Mouse (Mus musculus): Measurements from ENCODE around the gene Siah1b.

Siah1b gene

DNA sequence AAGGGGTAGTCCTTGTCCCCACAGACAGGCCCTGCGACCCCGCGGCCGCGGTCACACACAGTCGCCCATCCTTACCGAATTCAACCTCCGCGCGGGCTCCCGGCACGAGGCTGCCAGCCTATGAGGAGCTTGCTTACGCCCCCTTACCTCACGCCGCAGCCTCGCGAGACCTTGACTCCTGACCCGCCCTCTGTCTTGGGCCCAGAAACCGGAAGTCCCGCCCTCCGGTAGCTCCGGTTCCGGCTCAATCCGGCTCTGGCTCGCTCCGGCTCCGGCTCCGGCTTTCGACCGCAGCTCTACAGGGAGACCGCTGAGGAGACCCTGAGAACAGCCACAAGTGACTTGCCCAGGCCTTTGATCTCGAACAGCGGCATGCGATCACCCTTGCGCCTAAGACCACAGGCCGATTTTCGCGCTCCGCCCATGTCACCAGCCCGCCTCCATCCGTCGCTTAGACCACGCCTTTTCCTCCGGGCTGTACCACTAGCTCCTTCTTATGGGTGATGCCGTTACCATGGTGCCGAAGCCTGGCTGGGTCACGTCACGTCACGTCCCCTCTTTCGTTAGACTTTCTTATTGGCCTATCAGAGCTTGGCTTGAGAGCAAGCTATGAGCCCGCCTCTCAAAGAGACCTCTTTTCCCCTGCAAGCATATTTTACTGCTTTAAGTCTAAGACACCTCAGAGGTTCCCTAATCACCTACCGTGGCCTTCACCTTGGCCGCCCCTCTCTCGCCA, at the start of gene Siah1b:
Gene Siah1b, minus strand, starts transcription at position 454 of the 736 bp plus-strand sequence.
- in situ Hi-C loops (cut with MboI, MseI) = no loop called here

DNA sequence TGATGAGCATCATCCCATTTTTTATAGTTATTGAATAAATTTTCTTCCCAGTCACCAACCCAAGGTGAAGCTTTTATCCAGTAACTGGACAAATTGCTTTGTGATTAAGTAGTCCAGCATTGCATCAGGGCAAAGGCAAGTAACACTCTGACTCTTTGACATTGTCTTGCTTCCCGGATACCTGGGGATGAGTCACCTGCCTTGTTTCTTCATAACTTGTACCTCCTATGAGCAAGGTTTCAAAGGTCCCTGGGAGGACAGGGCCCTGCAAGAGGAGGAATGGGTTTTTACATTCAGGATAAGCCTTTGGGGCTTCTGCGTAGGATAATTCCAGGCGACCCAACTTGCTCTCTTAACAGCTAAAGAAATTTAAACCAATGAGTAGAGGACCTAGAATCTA, 47.6 kb upstream of the Siah1b start:
- in situ Hi-C loops (cut with MboI, MseI) = no loop called here

DNA sequence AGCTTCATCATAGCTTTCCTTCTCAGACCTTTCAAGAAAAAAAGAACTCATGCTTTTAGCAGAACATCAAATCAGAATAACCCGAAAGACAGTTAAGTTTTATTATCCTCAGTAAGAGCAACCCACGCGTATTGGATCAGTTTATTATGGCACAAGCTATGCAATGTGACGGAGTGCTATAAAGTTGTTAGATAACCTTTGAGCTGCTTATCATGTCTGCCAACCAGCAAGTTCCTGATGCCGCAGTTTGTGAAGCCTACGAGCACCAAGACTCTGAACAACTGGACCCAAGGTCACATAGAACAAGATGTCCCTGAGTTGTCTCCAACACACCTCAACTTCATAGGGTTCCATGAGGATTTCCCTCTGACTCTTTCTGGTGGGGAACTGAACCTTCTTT, 37.5 kb upstream of the Siah1b start:
- in situ Hi-C loops (cut with MboI, MseI) = no loop called here

DNA sequence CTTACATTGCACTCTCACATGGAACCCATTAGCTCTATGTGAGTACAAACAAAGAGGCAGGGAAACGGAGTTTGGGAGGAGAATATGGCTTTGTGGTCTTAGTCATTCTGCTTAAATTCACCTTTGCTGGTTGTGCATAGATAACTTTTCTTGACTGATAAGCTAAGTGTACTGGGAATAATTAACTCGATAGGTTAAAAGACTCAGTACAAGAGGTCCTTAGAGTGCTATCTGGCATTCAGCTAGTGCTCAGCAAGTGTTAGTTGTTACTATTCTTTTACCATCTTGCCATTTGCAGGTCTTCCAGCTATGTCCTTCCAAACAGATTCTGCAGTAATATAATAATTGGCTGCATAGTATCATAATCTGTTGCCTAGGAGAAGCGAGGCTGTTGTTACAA, 34.9 kb upstream of the Siah1b start:
- in situ Hi-C loops (cut with MboI, MseI) = no loop called here

DNA sequence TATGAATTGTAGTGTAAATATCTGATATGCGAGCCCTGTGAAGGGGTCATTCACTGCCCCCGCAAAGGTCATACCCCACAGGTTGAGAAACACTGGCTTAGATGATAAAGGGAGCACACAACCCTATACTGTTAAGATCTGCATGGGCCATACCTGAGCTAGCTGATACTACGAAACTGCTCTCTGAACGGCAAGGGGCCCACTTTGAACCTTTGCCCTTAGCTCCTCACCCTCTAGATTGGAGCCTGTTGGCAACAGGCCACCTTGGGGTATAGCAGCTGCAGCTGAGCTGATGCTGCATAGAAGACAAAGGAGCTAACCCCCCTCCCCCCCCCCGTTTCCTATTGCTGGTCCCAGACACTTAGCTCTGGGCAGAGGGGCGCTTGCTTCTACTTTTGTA, 26.4 kb upstream of the Siah1b start:
- in situ Hi-C loops (cut with MboI, MseI) = no loop called here

DNA sequence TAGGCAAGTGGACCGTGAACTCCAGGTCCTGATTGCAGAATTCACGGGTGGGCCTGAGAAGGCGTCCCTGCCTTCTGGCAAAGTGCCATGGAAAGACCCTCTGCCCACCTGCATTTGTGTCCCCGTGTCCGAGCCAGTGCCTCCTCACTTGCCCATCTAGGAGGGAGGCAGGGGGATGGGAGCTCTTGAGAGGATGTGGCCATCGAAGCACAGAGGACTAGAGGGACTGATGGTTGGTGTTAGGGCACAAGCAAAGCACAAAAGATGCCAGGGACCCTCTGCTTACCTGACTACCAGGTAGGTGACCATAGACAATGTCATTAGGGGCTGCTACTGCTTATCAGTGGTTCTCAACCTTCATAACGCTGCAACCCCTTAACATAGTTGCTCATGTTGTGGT, 25.9 kb upstream of the Siah1b start:
- in situ Hi-C loops (cut with MboI, MseI) = no loop called here

DNA sequence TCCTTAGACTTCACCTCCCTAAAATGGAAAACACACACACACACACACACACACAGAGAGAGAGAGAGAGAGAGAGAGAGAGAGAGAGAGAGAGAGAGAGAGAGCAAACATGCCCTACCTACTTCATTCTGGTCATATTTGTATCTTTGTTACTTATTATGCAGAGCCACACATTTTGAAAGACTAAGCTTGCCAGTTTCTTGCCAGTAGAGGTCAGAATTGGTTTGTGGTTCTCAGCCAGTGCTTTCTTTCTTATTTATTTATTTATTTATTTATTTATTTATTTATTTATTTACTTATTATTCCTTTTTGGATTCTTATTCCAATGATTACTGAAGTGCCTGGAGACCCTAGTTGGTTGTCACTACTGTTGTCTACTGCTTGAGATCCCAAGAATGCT, 25.2 kb upstream of the Siah1b start:
- in situ Hi-C loops (cut with MboI, MseI) = no loop called here

DNA sequence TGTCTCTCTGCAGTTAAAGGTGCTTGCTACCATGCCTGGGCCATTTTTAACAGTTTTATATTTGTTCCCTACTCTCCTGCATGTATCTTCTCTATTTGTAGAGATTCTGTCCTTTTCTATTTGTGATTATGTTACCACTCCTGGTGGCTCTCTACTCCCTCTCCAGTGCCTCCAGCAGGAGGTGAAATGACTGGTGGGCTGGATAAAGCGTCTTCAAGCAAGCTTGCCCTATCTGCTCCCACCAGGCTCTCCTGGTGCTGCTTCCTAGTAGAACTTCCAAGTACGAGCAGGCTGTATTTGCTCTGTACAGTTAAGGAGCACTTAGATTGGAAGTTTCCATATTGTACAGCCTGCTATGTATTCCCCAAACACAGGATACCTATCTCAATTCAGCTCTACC, 19.5 kb upstream of the Siah1b start:
- in situ Hi-C loops (cut with MboI, MseI) = no loop called here

DNA sequence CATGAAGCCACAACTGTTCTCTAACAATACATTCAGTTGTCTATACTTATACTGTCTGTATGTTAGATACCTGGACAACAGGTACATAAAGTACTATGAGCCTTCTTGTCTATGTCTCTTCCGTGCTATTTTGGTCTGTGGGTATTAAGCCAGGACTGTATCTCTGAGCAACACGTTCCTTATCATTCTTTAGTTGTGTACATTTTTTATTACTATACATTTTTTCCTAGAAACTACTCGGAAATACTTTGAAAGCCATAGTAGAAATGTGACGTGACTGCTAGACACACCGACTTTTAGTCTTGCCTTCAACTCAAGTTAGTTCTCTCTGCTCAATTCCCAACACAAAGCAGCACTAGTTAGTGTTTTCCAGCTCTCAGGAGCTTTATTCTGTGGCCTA, 17.1 kb upstream of the Siah1b start:
- in situ Hi-C loops (cut with MboI, MseI) = loop anchor here (5.0 kb wide), 2 partner anchors 79 to 324 kb away; partner anchors contain the start of gene Piga

DNA sequence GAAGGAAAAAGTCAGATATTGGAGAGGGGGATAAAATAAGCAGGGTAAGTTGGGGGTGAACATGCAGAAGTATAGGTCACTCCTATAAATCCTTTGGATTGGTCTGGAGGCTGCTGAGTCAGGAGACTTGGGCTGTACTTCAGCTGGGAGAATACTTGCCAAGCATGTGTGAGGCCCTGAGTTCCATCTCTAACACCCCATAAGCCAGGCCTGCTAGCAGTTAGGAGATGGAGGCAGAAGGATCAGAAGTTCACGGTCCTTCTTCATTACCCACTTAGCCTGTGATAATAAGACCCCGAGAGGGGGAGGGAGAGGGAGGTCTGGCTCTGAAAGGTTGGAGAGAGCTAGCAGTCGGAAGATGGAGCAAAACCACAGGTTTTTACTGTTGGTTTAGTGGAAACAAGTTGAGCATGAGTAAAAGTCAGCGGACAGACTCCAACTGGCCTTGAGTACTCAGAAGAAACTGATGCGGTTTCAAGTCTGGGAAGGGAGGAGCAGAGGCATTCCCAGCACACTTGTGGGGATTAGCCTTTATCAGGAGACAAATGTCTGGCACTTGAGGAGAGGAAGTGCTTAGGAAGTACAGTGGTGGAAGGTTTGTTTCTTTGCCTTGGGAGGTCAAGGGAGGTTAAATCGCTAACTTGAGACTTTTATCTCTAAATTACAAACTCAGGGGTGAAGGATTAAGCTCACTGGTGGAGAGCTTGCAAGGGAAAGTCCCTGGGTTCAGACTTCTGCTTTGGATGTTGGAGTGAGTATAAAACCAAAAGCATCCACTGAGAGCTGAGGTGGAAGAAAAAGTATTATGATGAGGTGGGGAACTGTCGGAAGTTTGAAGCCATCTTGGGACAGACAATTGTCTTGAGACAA, 16.2 kb upstream of the Siah1b start:
- in situ Hi-C loops (cut with MboI, MseI) = loop anchor here (5.0 kb wide), 2 partner anchors 80 to 325 kb away; partner anchors contain the start of gene Piga

DNA sequence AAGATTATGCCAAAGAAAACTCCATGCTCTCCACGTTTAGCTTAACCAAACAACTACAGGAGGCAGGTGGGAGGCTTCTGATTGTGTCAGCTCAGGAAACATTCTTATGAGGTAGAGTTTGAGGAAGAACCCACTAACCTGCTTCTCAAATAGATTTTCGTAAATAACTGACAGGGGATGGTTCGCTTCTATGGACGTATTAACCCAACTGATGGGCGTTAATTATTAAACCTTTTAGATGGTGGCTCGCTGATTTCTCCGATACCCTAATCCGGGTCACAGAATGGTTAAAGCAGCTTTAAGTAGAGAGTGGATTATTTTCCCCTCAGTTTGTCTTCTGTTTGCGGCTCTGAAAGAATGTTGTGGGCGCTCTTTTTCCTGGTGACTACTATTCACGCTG, 13.6 kb upstream of the Siah1b start:
- in situ Hi-C loops (cut with MboI, MseI) = loop anchor here (5.0 kb wide), 2 partner anchors 82 to 327 kb away; partner anchors contain the start of gene Piga

DNA sequence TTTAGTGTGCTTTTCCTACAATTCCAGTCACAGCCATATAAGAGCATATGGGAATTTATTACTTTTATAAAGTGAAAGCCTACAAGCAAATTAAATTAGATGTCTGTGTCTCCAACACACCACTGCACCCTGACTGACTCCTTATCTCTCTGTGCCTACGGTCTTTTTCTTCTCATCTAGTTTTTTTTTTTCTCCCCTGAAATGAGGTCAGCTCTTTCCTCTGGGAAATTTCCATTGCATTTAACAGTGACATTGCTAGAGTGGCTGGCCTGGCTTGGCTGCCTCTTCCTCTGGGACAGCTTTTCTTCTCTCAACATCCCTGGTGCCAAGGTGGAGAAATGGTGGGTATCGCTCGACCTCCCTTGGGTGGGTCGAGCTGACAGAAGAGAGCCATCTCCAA, 12.3 kb upstream of the Siah1b start, which contains the start of gene Cltrn:
Gene Cltrn, plus strand, starts transcription at position 249 of the 400 bp plus-strand sequence.
- in situ Hi-C loops (cut with MboI, MseI) = no loop called here

DNA sequence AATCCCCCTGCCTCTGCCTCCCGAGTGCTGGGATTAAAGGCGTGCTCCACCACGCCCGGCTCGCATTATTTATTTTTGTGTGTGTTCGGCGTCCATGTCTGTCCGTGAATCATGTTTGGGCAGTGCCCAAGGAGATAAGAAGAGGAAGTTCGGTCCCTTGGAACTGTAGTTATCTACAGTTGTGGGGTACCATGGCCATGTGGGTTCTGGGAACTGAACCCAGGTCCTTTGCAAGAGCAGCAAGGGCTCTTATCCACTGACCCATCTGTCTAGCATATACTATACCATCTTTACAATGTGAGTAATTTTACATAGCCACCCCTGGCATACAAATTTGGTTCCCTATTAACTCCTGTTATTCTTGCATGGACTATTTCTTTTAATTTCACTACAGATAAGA, 5.7 kb upstream of the Siah1b start:
- in situ Hi-C loops (cut with MboI, MseI) = no loop called here

DNA sequence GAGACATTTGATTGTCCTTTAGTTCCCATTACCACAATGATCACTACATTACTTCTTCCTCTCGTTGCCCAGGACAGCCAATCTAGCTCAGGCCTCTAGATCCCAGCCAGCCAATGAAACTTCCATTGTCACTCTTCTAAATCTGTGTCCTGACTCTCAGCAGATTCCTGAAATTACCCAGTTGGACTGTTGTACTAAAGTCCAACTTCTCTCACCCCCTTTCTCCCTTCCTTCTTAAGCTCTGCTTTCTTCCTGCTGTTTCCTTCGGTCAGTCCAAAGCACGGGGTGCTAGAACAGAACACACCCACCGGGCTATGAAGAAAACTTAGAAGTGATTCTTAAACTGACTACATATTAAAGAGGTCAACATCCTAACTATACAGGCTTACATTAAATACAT, 7.3 kb downstream of the Siah1b start:
- in situ Hi-C loops (cut with MboI, MseI) = no loop called here

DNA sequence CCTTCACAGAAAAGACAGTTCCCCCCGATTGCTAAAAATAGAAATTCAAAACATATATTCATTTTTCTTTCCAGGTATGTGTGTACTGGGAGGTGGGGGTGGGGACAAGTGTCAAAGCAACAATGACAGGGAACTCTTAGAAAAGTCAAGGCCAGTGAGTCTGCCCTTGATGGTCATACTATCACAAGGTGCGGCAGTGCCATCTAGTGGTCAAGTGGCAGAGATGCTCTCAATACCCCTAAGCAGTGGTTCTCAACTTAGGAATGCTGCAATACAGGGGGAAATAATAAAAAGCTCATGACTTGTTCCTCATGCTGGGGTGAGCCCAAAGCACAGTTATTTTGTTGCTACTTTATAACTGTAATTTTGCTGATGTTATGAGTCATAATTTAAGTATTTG, 10.1 kb downstream of the Siah1b start:
- in situ Hi-C loops (cut with MboI, MseI) = no loop called here

DNA sequence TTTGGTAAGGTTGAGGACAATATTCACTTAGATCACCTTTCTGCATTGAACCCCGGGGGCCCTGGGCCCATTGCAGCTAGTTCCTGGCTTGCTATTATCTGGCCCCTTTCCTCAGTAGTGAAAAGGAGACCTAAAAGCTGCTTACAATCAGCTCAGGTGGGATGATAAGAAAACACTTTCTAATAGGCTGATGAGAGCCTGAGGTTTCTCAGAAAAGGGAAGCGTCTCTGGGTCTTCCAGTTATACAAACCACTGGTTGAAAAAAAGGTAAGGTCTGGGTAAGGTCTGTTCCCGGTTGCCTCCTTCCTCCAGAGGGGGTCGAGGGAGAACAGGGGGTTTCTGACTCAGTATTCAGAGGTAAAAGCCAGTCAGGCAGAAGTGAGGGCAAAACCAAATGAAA, 17.2 kb downstream of the Siah1b start:
- in situ Hi-C loops (cut with MboI, MseI) = loop anchor here (10.0 kb wide), 1 partner anchor 234 kb away; no protein-coding TSS in a partner anchor

DNA sequence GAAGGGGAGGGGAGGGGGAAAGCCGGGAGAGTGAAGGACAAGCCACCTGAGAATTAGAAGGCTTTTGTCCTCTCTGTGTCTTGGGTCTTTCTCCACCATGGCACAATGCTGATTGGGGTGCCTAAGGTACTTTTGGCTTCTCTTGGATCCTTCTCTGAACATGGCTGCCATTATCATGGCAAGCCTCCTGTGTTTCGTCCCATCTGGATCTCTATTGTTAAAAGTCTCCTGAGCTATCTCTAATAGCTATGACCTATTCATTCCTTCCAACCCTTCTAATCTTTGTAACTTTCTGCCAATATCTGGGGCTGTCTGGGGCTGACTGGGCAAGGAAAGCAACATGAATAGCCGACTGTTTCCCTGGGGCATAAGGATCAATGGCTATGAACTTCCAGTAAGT, 17.8 kb downstream of the Siah1b start:
- in situ Hi-C loops (cut with MboI, MseI) = loop anchor here (10.0 kb wide), 1 partner anchor 234 kb away; no protein-coding TSS in a partner anchor

DNA sequence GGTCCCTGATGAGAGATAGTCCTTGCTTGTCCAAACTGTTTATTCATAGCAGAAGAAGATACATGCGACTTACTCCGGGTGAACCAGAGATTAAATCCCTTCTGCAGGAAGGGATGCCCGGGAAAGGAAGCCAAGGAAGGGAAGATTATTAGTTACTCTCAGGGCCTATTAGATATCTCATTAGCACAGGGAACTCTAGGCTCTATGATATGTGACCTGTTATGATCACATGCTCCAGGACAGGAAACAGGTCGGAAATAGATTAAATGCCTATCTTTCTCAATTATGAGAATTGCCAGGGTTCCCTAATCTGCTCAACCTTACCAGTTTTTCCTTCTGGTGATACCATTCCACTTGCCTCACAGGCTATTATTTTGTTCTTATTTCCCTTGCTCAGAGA, 20.6 kb downstream of the Siah1b start:
- in situ Hi-C loops (cut with MboI, MseI) = loop anchor here (10.0 kb wide), 1 partner anchor 231 kb away; no protein-coding TSS in a partner anchor

DNA sequence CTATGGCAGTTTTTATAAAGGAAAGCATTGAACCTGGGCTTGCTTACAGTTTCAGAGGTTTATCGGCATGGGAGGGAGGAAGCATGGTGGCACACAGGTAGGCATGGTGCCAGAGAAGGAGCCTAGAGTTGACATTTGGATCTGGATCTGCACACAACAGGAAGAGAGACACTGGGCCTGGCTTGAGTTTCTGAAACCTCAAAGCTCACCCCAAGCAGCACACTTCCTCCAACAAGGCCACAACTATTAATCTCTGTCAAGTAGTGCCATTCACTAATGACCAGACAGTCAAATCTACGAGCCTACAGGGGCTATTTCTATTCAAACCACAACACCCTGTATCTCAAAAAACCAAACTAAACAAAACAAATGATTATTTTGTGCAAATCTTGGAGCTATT, 29.6 kb downstream of the Siah1b start:
- in situ Hi-C loops (cut with MboI, MseI) = no loop called here

DNA sequence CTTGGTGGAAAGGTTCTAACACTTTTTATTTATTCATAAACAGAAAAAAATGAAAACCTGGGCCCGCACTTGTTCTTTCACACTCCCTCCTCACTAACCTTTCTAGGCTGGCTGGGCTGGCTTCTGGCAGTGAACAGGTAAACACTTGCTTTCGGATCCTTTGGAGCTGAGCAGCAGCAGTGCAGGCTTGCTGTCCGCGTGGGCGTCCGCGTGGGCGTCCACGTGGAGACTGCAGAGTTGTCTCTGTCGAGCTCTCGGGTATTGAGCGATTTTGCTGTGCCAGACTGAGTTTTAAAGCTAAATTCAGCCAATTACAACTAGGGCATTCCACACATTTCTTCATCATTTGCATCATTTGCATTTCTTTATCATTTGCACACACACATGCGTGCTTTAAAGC, 34.2 kb downstream of the Siah1b start:
- in situ Hi-C loops (cut with MboI, MseI) = no loop called here

DNA sequence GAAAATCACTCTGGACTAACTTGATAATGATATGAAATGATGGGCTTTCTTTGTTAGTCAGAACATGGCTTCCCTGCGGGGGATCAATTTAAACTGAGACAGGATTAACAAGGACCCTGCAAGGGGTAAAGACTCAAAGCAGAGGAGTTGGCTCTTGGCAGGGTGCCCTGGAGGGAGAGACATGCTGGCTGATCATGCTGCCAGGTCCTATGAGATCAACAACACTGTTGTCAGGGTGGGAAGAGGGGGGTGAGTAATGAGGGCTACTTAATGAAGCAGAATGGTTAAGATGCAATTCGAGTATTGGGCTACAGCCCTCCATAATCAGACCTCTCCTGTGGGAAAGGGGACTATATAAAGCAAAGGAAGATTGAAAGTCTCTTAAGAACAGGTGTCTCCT, 37.4 kb downstream of the Siah1b start:
- in situ Hi-C loops (cut with MboI, MseI) = no loop called here

DNA sequence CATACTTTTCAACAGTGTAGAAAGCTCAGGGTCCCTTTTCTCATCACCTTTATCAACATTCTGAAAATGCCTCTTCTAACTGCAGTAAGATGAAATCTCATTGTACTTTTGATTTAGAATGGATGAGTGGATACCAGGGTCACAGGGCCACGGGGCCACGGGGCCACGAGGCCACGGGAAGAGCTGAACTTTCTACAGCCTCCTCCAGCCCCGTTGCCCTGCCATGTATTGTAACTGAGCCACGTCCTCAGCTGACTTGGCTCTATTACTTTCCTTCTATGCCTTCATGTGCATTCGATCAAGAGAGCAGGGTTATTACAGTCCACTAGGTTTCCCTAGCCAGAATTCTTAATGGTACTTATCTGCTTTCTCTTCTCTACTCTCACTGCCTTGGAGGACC, 40.4 kb downstream of the Siah1b start:
- in situ Hi-C loops (cut with MboI, MseI) = no loop called here

DNA sequence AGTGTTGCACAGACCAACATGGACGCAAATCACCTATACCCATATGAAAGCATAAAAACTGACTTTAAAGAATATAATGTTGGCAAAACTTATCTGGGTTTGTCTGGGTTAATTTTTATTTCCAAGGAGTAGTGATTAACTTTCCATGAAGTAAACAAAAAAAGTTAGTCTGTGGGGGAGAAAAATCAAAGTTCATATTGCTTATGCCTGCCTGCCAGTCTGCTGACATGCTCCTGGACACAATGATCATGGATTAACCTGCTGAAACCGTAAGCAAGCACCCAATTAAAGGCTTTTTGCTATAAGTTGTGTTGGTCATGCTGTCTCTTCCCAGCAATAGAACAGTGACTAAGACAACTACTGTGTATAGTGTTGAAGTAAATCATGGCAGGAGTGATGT, 40.9 kb downstream of the Siah1b start:
- in situ Hi-C loops (cut with MboI, MseI) = no loop called here

Measured in regulatory T cell (primary cell).